Mouse (Mus musculus) heart, adult 2 months (tissue): Measurements from ENCODE around the gene Itgb5. TPM values are rescaled to one million over a fixed set of nuclear protein-coding genes. Genes with fewer than 3 reads are reported as not detected.

Source experiments
- DNase-seq, 2 experiments: peaks; one replicate each; pipeline ENCODE4 v3.0.0; 2021
- H3K27ac ChIP-seq: fragments of 200-600 bp; 2 replicates; pipeline ENCODE4 v1.8.1; 2022
- H3K27me3 ChIP-seq: fragments of 200-500 bp; 2 replicates; pipeline ENCODE4 v1.6.1; 2012; ENCODE audit warnings: mild to moderate bottlenecking, low read length, inconsistent platforms, mixed read lengths; ENCODE audit not compliant: control insufficient read depth, insufficient read depth
- H3K36me3 ChIP-seq: fragments of 200-500 bp; 2 replicates; pipeline ENCODE4 v1.6.1; 2012; ENCODE audit warnings: low read length, inconsistent platforms; ENCODE audit not compliant: control insufficient read depth, insufficient read depth
- H3K4me1 ChIP-seq: fragments of 200-500 bp; 2 replicates; pipeline ENCODE4 v1.6.1; 2011; ENCODE audit warnings: low read length; ENCODE audit not compliant: control insufficient read depth, insufficient read depth
- H3K4me3 ChIP-seq: fragments of 200-600 bp; 2 replicates; pipeline ENCODE4 v1.8.1; 2022
- H3K79me2 ChIP-seq: fragments of 200-500 bp; replicated peaks from 2 replicates; pipeline ENCODE4 v1.6.1; 2012; ENCODE audit warnings: mild to moderate bottlenecking, inconsistent platforms, low read length, moderate library complexity, mixed read lengths; ENCODE audit not compliant: control insufficient read depth, insufficient read depth
- H3K9ac ChIP-seq: fragments of 200-500 bp; 2 replicates; pipeline ENCODE4 v1.6.1; 2012; ENCODE audit warnings: low read depth, mild to moderate bottlenecking, control low read depth, inconsistent platforms, low read length, mixed read lengths
- CTCF ChIP-seq: fragments of 200-600 bp; IDR thresholded peaks from 2 replicates; pipeline ENCODE4 v1.8.1; 2022; ENCODE audit warnings: antibody characterized with exemption, mild to moderate bottlenecking, moderate library complexity
- EP300 ChIP-seq: fragments of 200-500 bp; IDR thresholded peaks from 2 replicates; pipeline ENCODE4 v1.6.1; 2011; ENCODE audit warnings: low read depth, low read length, control low read depth; ENCODE audit not compliant: insufficient read depth
- POLR2A ChIP-seq: fragments of 200-500 bp; IDR thresholded peaks from 2 replicates; pipeline ENCODE4 v1.6.1; 2011; ENCODE audit warnings: mild to moderate bottlenecking, low read depth, low read length, control low read depth; ENCODE audit not compliant: insufficient read depth
- WGBS: fragments of 180-500 bp; shearing (Covaris S2); methylation state at CpG from one replicate; pipeline ENCODE4 v1.1.7; 2018; 5-methylcytosine and 5-hydroxymethylcytosine counted together
- intact Hi-C: fragments of 180-260 bp; cut with DNase I; formaldehyde crosslinking; loops from one replicate; pipeline ENCODE4 v1.15.1; 2025
- polyA plus RNA-seq: library from polyadenylated mRNA; depleted of rRNA; stranded (reverse); fragments of >200 nt; gene quantifications from 2 replicates; pipeline ENCODE4 v1.2.3, GENCODE M21; 2012
- total RNA-seq, 2 experiments: library from RNA; stranded (reverse); gene quantifications; 2 replicates each; pipeline ENCODE4 v1.2.3; 2021

Gene Itgb5
- total and polyA plus RNA-seq, 3 experiments = 83.2 to 95.7 (median 95.3) TPM

- intact Hi-C loops = no loop called here
- Histone ChIP-seq H3K4me1 (peaks cover 31% of the 10 kb centered on the region), H3K27ac (peak overlapping the region; percentile 7; the same call in 1 of the 2 replicates)
Observed at GRCm38 (mm10) chr16:33889000-33889607, 59.6 kb downstream of the Itgb5 start.

DNA sequence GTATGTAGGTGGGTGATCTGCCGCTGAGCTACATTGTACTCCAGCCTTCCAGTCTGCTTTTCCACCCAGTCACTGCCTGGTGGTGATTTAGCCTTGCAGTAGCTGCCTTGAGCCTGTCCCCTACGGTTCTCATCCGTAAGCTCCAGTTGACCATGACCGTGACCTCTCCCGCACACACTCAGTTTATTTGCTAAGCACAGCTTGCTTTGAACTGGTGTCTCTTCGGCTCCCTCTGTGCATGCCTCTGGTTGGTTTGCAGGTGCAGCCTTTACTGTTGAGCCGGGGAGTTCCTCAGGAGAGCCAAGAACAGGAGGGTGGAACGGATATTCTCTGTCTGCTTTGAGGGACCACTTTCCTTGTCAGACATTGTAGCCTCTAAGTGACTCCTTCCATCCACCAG lies 61.6 kb downstream of the Itgb5 start:
- Histone ChIP-seq H3K27ac (peak overlapping the region; percentile 89), H3K4me3 (no peak overlapping the region), H3K79me2 (no peaks in the 10 kb centered on the region), H3K9ac (no peak overlapping the region), H3K4me1 (peaks cover 27% of the 10 kb centered on the region), H3K27me3 (no peaks in the 10 kb centered on the region), H3K36me3 (peaks cover 4% of the 10 kb centered on the region)
- intact Hi-C loops = loop anchor here (2.0 kb wide), 1 partner anchor 60 kb away; no protein-coding TSS in a partner anchor
- WGBS = 72% methylated on average over 8 of the region's 8 CpGs
- TF ChIP-seq POLR2A (no peak), EP300 (no peak), CTCF (no peak)
- DNase-seq = peak in 1 of 2 experiments; percentile 43

More at GRCm38 (mm10) chr16:33889000-33889607, 59.6 kb downstream of the Itgb5 start:
- no peaks in the 10 kb centered on the region for H3K79me2 ChIP-seq
- H3K4me3 ChIP-seq = no peak overlapping the region
- peaks cover 14% of the 10 kb centered on the region for H3K36me3 ChIP-seq
- no peaks in the 10 kb centered on the region for H3K27me3 ChIP-seq
- TF ChIP-seq CTCF (no peak), POLR2A (no peak), EP300 (no peak)
- DNase-seq = no peak
- WGBS = 85% methylated on average over 13 of the region's 13 CpGs
- H3K9ac ChIP-seq = no peak overlapping the region

DNA sequence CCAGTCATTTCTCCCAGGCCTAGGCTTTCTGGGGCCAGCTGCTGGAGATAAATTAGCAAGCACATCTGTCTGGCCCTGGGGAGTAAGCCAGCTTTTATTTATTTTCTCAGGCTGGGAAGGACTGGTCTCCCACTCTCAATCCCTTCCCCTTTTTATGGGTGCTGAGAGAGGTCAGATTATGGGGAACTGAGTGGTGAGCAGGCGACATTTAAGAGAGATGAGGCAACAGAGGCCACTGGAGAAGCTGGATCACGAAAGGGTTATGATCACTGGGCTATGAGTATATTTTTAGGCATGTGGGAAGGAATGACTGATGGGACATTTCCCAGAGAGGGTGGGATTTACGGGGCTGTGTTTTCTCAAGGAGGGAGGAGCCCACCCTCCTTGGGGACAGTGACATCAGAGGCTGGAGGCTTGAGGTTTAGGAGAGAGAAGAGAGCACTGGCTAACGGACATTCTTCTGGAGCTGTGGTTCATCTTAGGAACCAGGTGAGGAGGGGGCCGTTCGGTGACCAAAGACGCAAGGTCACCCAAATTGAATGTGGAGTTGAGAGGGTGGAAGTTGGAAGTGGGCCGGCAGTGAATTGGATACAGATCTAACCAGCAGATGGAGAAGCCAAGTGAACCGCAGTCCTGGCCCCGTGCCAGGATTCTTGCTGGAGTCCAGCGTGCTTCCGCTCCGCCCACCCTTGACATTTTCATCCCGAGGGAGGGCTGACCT lies 62.3 kb downstream of the Itgb5 start:
- no peaks in the 10 kb centered on the region; the same call in none of the 2 replicates for H3K36me3 ChIP-seq
- H3K4me1 ChIP-seq = peaks cover 23% of the 10 kb centered on the region
- peak overlapping the region; percentile 55 for H3K9ac ChIP-seq
- H3K27ac ChIP-seq = peak overlapping the region; percentile 89
- intact Hi-C loops = loop anchor here (2.0 kb wide), 3 partner anchors 25 to 61 kb away; no protein-coding TSS in a partner anchor
- H3K27me3 ChIP-seq = no peaks in the 10 kb centered on the region
- peak; percentile 86 for TF ChIP-seq EP300
- 0 out of 2 replicates have a peak, but pooled peaks have one; percentile 30 for TF ChIP-seq POLR2A
- TF ChIP-seq CTCF = peak; percentile 11; the same call in 1 of the 2 replicates
- H3K79me2 ChIP-seq = no peaks in the 10 kb centered on the region
- H3K4me3 ChIP-seq = peak overlapping the region; percentile 38
- WGBS = 4% methylated on average over 14 of the region's 14 CpGs
- DNase-seq = peak; percentile 90 to 91

GRCm38 (mm10) chr16:33892539-33892938 lies 63.1 kb downstream of the Itgb5 start:
- peak; percentile 58 to 75 for DNase-seq
- peak overlapping the region; percentile 61 for H3K9ac ChIP-seq

DNA sequence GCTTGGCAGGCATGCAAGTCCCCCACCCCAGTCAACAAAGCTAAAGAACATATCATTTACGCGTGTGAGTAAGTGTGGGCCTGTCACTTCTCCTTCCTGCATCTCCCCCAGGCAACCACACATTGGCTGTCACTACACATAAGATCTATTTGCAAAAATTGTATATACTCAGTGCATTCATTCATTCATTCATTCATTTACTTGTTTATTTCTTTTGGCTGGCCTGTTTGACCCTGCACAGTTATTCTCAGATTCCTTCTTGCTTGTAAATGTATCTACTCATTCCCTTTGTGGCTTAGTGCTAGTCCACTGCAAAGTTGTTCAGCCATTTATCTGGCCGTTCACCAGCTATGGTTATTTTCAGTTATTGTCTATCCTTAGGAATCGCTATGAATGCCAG lies 64.3 kb downstream of the Itgb5 start:
- Histone ChIP-seq H3K9ac (no peak overlapping the region), H3K27ac (peak overlapping the region; percentile 5), H3K27me3 (no peaks in the 10 kb centered on the region), H3K4me3 (no peak overlapping the region), H3K4me1 (peaks cover 22% of the 10 kb centered on the region), H3K36me3 (no peaks in the 10 kb centered on the region; the same call in none of the 2 replicates), H3K79me2 (no peaks in the 10 kb centered on the region)
- 75% methylated on average over 4 of the region's 4 CpGs for WGBS
- no peak for DNase-seq
- intact Hi-C loops = loop anchor here (2.0 kb wide), 2 partner anchors 23 to 45 kb away; no protein-coding TSS in a partner anchor
- no peak for TF ChIP-seq POLR2A
- TF ChIP-seq CTCF = no peak
- no peak for TF ChIP-seq EP300

More at GRCm38 (mm10) chr16:33892539-33892938, 63.1 kb downstream of the Itgb5 start:
- Histone ChIP-seq H3K36me3 (no peaks in the 10 kb centered on the region; the same call in none of the 2 replicates), H3K79me2 (no peaks in the 10 kb centered on the region), H3K27ac (peak overlapping the region; percentile 89), H3K4me1 (peaks cover 21% of the 10 kb centered on the region), H3K27me3 (no peaks in the 10 kb centered on the region), H3K4me3 (peak overlapping the region; percentile 38)
- WGBS = 11% methylated on average over 6 of the region's 6 CpGs
- no peak for TF ChIP-seq POLR2A
- 0 out of 2 replicates have a peak, but pooled peaks have one; percentile 75 for TF ChIP-seq EP300
- intact Hi-C loops = loop anchor here (2.0 kb wide), 2 partner anchors 24 to 46 kb away; no protein-coding TSS in a partner anchor

DNA sequence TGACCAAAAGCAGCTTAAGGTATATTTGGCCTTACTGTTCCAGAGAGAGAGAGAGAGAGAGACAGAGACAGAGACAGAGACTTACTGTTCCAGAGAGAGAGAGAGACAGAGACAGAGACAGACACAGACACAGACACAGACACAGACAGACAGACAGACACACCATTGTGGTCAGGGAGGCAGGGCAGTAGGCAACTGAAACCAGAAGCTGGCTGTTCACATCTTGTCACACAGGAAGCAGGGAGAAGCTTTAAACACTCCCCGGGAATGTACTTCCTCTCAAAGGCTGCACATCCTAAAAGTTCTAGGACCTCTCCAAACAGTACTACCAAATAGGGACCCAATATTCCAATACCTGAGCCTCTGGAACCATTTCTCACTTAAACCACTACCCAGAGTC lies 65.0 kb downstream of the Itgb5 start:
- no peaks in the 10 kb centered on the region for H3K79me2 ChIP-seq
- H3K36me3 ChIP-seq = no peaks in the 10 kb centered on the region; the same call in none of the 2 replicates
- H3K4me1 ChIP-seq = peaks cover 22% of the 10 kb centered on the region
- H3K4me3 ChIP-seq = no peak overlapping the region
- H3K27ac ChIP-seq = peak overlapping the region; percentile 5; the same call in 1 of the 2 replicates
- H3K27me3 ChIP-seq = no peaks in the 10 kb centered on the region
- no peak for DNase-seq
- 56% methylated on average over 1 of the region's 1 CpGs for WGBS
- intact Hi-C loops = no loop called here
- no peak overlapping the region for H3K9ac ChIP-seq
- TF ChIP-seq EP300 (no peak), POLR2A (no peak), CTCF (no peak)
